Mouse (Mus musculus): ENCODE data around the gene Ylpm1.

DNA sequence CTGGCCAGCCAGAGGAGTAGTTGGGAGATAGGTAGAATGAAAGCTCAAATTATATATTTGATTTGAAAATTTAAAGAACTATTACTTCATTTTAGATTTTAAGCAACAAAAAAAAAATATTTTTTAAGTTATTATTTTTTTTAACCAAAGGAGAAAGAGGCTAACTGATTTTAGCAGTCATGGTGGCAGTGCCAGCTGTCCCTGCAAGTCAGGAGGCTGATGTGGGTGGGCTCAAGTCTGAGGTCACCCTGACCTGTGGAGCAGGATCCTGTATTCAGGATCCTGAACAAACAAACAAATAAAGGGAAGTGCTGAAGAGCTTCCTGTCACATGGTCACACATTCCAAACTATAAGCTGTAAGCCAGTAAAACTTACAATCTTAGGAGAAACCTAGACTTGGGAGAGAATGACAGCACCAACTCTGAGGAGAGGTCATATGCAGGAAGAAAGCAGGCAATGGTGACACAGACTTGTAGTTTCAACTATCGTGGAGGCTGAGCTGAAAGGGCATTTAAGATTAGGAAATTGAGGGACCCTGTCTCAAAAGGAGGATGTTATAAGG, 37.2 kb upstream of the Ylpm1 start:
- TF ChIP-seq EP300 (IDR thresholded peaks at IDR 0.05; ENCODE audit: low read depth) (no peak), CTCF (IDR thresholded peaks at IDR 0.05; ENCODE audit: low read depth) (no peak)
